In genomic region chr2:78655156-78655855, GRCm38 (mm10) we compare ENCODE assay signal across 11 mouse cellular contexts.
A peak's percentile ranks its signal among the peaks of the same experiment; 100 is the strongest.
DNase-seq lines count a peak whose midpoint lies in the region; ATAC-seq and TF ChIP-seq lines count a peak whose summit lies in the region.
"Had no signal": no experiment of that assay in that cellular context is flagged by ENCODE, and none has a peak within 500 bp of the region (broad histone marks: within the 10 kb centered on the region; RNA-seq: fewer than 3 reads in every experiment).

No protein-coding gene starts in this region.

- no peak for ATAC-seq in liver, embryonic 11.5 days (replicated peaks; ENCODE audit: low FRiP score)

- H3K4me2 ChIP-seq in liver, embryonic 11.5 days: no peak overlapping the region

- H3K4me3 ChIP-seq in liver, adult 2 months (ENCODE audit: insufficient read depth, low read depth, low read length): no peak overlapping the region
- no peak overlapping the region for H3K4me3 ChIP-seq in liver, embryonic 11.5 days (ENCODE audit: low read depth, low read length)

- peaks cover 10% of the 10 kb centered on the region; the same call in 1 of the 2 replicates for H3K4me1 ChIP-seq in liver, adult 2 months (ENCODE audit: control insufficient read depth, insufficient read depth, low read length)
- H3K4me1 ChIP-seq in liver, embryonic 11.5 days (replicated peaks; ENCODE audit: control insufficient read depth, insufficient read depth, low read length): no peaks in the 10 kb centered on the region; the same call in 1 of the 2 replicates

- DNase-seq in liver, adult 2 months (ENCODE audit: extremely low read depth, low read depth, low spot score): peak; percentile 26
- no peak for DNase-seq in liver, embryonic 11.5 days (ENCODE audit: low spot score)
- peak; percentile 94 for DNase-seq in cerebellum, adult 9-10 months
- peak; percentile 68 to 87 for DNase-seq in layer of hippocampus, postnatal 14 days (ENCODE audit: low spot score in 2 of 2)
- DNase-seq in right cerebral cortex, postnatal 4 days: peak; percentile 8
- no peak for DNase-seq in lung, adult 18-20 months
- no peak for DNase-seq in kidney, adult 8-10 months
- no peak for DNase-seq in gastrocnemius, adult 18-20 months (ENCODE audit: low spot score)
- DNase-seq: heart, adult 11 months; kidney, adult 11 months had no signal

- H3K27ac ChIP-seq in liver, adult 2 months (replicated peaks; ENCODE audit: insufficient read depth, low read depth, low read length): no peak overlapping the region
- H3K27ac ChIP-seq in liver, embryonic 11.5 days (ENCODE audit: low read depth, low read length): no peak overlapping the region
- H3K27ac ChIP-seq: macrophage had no signal

- H3K36me3 ChIP-seq in liver, adult 2 months (ENCODE audit: control insufficient read depth, insufficient read depth, low read length): no peaks in the 10 kb centered on the region
- H3K36me3 ChIP-seq in liver, embryonic 11.5 days (ENCODE audit: control insufficient read depth, insufficient read depth, low read length): no peaks in the 10 kb centered on the region

- no peaks in the 10 kb centered on the region for H3K79me2 ChIP-seq in liver, adult 2 months (ENCODE audit: control insufficient read depth, insufficient read depth, low read length)

- no peaks in the 10 kb centered on the region for H3K9me3 ChIP-seq in liver, embryonic 11.5 days (ENCODE audit: control insufficient read depth, low read length)

- H3K27me3 ChIP-seq in liver, adult 2 months (ENCODE audit: control insufficient read depth, insufficient read depth, low read length): no peaks in the 10 kb centered on the region
- no peaks in the 10 kb centered on the region for H3K27me3 ChIP-seq in liver, embryonic 11.5 days (replicated peaks; ENCODE audit: control insufficient read depth, insufficient read depth, low read length)

- no peak for TF ChIP-seq POLR2A in liver, adult 2 months (IDR thresholded peaks at IDR 0.05; ENCODE audit: extremely low read depth, insufficient read depth, low read length)

- WGBS in liver, adult 2 months: 74% methylated on average over 7 of the region's 7 CpGs
- WGBS in liver, embryonic 11.5 days: 77% methylated on average over 7 of the region's 7 CpGs

- no peak overlapping the region for H3K9ac ChIP-seq in liver, adult 2 months (ENCODE audit: low read depth, low read length)
- no peak overlapping the region for H3K9ac ChIP-seq in liver, embryonic 11.5 days (ENCODE audit: low read depth, low read length)

- TF ChIP-seq CTCF in liver, adult 2 months (IDR thresholded peaks at IDR 0.05; ENCODE audit: low read depth, low read length): no peak

Comparison
In these comparisons a context has a peak if more than half of its experiments do, and no peak if none do; other contexts are left out.
1. DNase-seq: peak in liver, adult 2 months (single experiment), cerebellum, adult 9-10 months (single experiment), layer of hippocampus, postnatal 14 days (2 of 2) and right cerebral cortex, postnatal 4 days (single experiment); none in liver, embryonic 11.5 days (single experiment), lung, adult 18-20 months (0 of 2), kidney, adult 8-10 months (0 of 2) and gastrocnemius, adult 18-20 months (single experiment).